Mouse (Mus musculus) limb, embryonic 13.5 days (tissue): ENCODE results near the gene Cyba. TPM values are rescaled to one million over a fixed set of nuclear protein-coding genes. Genes with fewer than 3 reads are reported as not detected.

ENCODE experiments used
- ATAC-seq: fragments of 200-750 bp; cut with Nextera tagmentation; 2 replicates; pipeline ENCODE4 v1.8.0; 2017; ENCODE audit warnings: low read depth, moderate number of reproducible peaks, moderate TSS enrichment; ENCODE audit not compliant: low FRiP score
- H3K27ac ChIP-seq: fragments of 300-500 bp; sonication (generic); 2 replicates; pipeline ENCODE4 v1.5.1; 2015; ENCODE audit warnings: inconsistent platforms, mild to moderate bottlenecking, moderate library complexity
- H3K27me3 ChIP-seq: fragments of 300-500 bp; sonication (generic); 2 replicates; pipeline ENCODE4 v1.6.1; 2015; ENCODE audit warnings: mild to moderate bottlenecking, inconsistent platforms
- H3K36me3 ChIP-seq: fragments of 300-500 bp; sonication (generic); 2 replicates; pipeline ENCODE4 v1.6.1; 2015; ENCODE audit warnings: inconsistent platforms, mild to moderate bottlenecking, moderate library complexity
- H3K4me1 ChIP-seq: fragments of 300-500 bp; sonication (generic); 2 replicates; pipeline ENCODE4 v1.6.1; 2015; ENCODE audit warnings: inconsistent platforms
- H3K4me2 ChIP-seq: fragments of 300-500 bp; sonication (generic); replicated peaks from 2 replicates; pipeline ENCODE4 v1.6.1; 2015; ENCODE audit warnings: inconsistent platforms, mild to moderate bottlenecking, moderate library complexity
- H3K4me3 ChIP-seq: fragments of 300-500 bp; sonication (generic); 2 replicates; pipeline ENCODE4 v1.5.1; 2015; ENCODE audit warnings: moderate library complexity, mild to moderate bottlenecking, inconsistent platforms
- H3K9ac ChIP-seq: fragments of 300-500 bp; sonication (generic); 2 replicates; pipeline ENCODE4 v1.6.1; 2015; ENCODE audit warnings: mild to moderate bottlenecking, inconsistent platforms
- H3K9me3 ChIP-seq: fragments of 300-500 bp; sonication (generic); 2 replicates; pipeline ENCODE4 v1.6.1; 2016; ENCODE audit warnings: inconsistent platforms
- WGBS: fragments of 180-500 bp; shearing (Covaris S2); methylation state at CpG from one replicate; pipeline ENCODE4 v1.1.7; 2015; 5-methylcytosine and 5-hydroxymethylcytosine counted together
- polyA plus RNA-seq: library from polyadenylated mRNA; unstranded; fragments of >200 nt; fragmentation: Nextera tagmentation; extraction: Ambion mirVana; gene quantifications from 2 replicates; pipeline ENCODE4 v1.2.1, GENCODE M21; 2015

Gene Cyba
- polyA plus RNA-seq, 1 experiment from 2014 or later = 144 TPM

DNA sequence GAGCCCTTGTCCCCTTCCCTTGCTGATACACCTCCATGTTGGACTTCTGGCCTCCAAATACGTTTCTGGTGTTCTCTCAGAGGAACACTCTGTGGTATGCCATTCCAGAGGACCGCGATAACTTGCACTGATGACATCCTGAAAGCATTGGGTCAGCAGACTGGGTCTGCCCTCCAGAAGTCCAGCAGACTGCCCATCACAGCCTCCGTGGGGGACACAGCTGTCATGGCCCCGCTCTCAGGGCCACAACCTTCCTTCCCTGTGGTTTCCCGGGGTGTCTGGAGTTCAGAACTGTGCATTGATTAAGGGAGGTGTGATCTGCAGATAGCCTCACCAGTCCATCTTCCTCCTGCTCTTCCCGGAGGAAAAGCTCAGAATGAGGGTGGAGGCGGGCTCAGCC lies 29.8 kb upstream of the Cyba start:
- Histone ChIP-seq H3K4me3 (no peak overlapping the region), H3K36me3 (peaks cover 28% of the 10 kb centered on the region), H3K9ac (no peak overlapping the region), H3K4me1 (peaks cover 35% of the 10 kb centered on the region), H3K9me3 (no peaks in the 10 kb centered on the region), H3K27me3 (peaks cover 63% of the 10 kb centered on the region), H3K4me2 (no peak overlapping the region), H3K27ac (no peak overlapping the region)
- 61% methylated on average over 8 of the region's 8 CpGs for WGBS
- no peak for ATAC-seq

GRCm38 (mm10) chr8:122461473-122462148 lies 28.9 kb upstream of the Cyba start:
- Histone ChIP-seq H3K4me2 (no peak overlapping the region), H3K4me1 (peaks cover 35% of the 10 kb centered on the region), H3K36me3 (peaks cover 19% of the 10 kb centered on the region), H3K27me3 (peaks cover 70% of the 10 kb centered on the region), H3K4me3 (no peak overlapping the region), H3K27ac (no peak overlapping the region), H3K9me3 (no peaks in the 10 kb centered on the region), H3K9ac (no peak overlapping the region)
- ATAC-seq = no peak
- WGBS = 55% methylated on average over 11 of the region's 11 CpGs

- peak within 1 kb of the TSS; percentile 64 for H3K4me2 ChIP-seq
- no peak within 1 kb of the TSS for H3K27ac ChIP-seq
- peak; percentile 65 for ATAC-seq
- peaks cover 78% of the 10 kb centered on the region for H3K27me3 ChIP-seq
- peaks cover 11% of the 10 kb centered on the region for H3K36me3 ChIP-seq
- peak within 1 kb of the TSS; percentile 10; the same call in 1 of the 2 replicates for H3K9ac ChIP-seq
- peaks cover 35% of the 10 kb centered on the region for H3K4me1 ChIP-seq
- no peaks in the 10 kb centered on the region for H3K9me3 ChIP-seq
- H3K4me3 ChIP-seq = peak within 1 kb of the TSS; percentile 36
- 2% methylated on average over 56 of the region's 56 CpGs for WGBS
Measured at GRCm38 (mm10) chr8:122460524-122461472, 28.1 kb upstream of the Cyba start, which contains the start of gene Snai3. TSS of gene Snai3 (minus strand) at chr8:122460733.

DNA sequence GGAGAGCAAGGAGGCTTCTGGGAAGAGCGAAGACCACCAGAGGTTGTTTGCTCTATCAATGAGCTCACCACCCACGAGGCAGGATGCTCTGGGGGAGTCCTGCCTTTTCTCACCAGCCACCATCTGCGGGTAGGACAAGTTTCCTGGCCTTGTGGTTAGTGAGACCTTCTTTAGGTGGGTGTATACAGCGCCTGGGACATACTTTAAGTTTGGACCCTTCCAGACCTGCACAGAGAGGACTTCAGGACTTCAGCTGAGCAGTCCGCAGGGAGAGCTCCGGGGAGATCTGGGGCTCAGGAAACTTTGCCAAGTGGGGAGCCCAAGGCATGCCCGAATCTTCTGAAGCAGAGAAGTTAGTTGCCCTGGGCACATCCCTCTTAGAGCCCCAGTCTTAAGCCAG lies 27.3 kb upstream of the Cyba start:
- ATAC-seq = no peak
- peaks cover 2% of the 10 kb centered on the region for H3K36me3 ChIP-seq
- no peak overlapping the region for H3K27ac ChIP-seq
- peaks cover 35% of the 10 kb centered on the region for H3K4me1 ChIP-seq
- peaks cover 78% of the 10 kb centered on the region for H3K27me3 ChIP-seq
- peak overlapping the region; percentile 64 for H3K4me2 ChIP-seq
- WGBS = 23% methylated on average over 7 of the region's 7 CpGs
- no peaks in the 10 kb centered on the region for H3K9me3 ChIP-seq
- H3K9ac ChIP-seq = 0 out of 2 replicates have a peak overlapping the region, but pooled peaks have one; percentile 10
- H3K4me3 ChIP-seq = peak overlapping the region; percentile 36

DNA sequence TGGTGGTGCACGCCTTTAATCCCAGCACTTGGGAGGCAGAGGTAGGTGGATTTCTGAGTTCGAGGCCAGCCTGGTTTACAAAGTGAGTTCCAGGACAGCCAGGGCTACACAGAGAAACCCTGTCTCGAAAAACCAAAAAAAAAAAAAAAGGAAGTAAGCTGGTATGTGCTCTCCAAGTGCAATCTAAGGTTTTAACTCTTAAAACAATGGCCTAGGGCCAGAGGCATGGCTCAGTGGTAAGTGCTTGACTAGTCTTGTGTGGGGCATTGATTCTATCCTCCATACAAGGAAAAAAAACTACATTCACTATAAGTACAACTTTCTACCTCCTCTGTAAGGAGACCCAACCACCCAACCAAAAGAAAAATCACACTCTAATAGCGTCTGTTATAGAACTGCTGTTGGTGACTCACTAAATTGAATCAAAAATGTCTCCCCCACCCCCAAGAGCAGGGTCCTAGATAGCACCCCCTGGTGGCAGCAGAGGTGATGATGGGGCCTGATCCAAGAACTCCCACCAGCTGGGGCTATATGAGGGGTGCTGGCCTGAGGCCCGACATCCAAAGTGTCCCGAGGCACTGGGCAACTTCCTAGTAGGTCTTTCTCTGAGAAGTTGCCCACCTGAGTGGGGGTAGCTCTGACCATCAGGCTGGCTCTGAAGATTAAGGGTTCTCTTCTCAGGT lies 26.6 kb upstream of the Cyba start:
- H3K27me3 ChIP-seq = peaks cover 78% of the 10 kb centered on the region
- H3K4me1 ChIP-seq = peaks cover 34% of the 10 kb centered on the region
- H3K9ac ChIP-seq = no peak overlapping the region
- ATAC-seq = no peak
- H3K4me3 ChIP-seq = no peak overlapping the region
- no peak overlapping the region for H3K27ac ChIP-seq
- WGBS = 51% methylated on average over 6 of the region's 6 CpGs
- no peak overlapping the region; the same call in 1 of the 2 replicates for H3K4me2 ChIP-seq
- H3K36me3 ChIP-seq = no peaks in the 10 kb centered on the region
- H3K9me3 ChIP-seq = no peaks in the 10 kb centered on the region

GRCm38 (mm10) chr8:122457171-122457570 lies 24.4 kb upstream of the Cyba start:
- Histone ChIP-seq H3K9ac (no peak overlapping the region), H3K4me2 (no peak overlapping the region), H3K4me3 (no peak overlapping the region), H3K9me3 (no peaks in the 10 kb centered on the region), H3K27me3 (peaks cover 61% of the 10 kb centered on the region), H3K36me3 (no peaks in the 10 kb centered on the region), H3K4me1 (peaks cover 24% of the 10 kb centered on the region), H3K27ac (no peak overlapping the region)
- ATAC-seq = no peak
- 74% methylated on average over 11 of the region's 11 CpGs for WGBS

DNA sequence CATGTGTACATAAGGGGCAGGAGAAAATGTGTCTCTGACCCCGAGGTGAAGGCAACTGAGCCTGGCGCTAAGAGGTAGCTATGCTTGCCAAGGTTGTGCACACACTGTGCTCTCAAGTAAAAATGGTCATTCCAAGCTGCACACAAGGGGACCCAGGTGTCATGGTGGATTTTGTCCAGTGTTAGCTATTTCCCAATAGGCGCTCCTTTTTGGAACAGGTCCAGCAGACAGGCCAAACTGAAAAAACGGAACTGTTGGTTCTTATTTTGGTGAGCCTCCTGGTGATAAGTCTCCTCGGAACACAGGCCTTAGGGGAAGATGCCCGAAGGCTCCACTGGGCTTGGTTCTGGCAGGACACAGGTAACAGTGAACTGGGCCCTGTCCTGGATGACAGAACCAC lies 21.7 kb upstream of the Cyba start:
- no peaks in the 10 kb centered on the region for H3K9me3 ChIP-seq
- ATAC-seq = no peak
- 92% methylated on average over 6 of the region's 6 CpGs for WGBS

DNA sequence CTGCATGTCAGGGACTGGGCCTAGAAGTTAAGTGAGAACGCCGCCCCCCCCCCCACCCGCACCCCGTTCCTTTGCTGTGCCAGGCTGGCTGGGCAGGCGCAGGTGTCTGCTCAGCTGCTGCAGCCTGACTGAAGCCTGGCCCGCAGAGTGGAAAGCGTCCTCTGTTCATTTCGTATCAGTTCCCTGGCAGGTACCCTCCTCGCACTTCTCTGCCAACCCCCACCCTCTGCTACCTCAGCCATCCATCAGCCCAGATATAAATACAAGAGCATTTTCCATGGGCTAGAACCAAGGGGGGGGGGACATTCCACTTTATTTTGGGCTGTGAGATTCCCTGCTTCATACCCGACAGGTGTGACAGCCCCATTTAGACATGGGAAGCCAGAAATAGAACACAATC lies 19.4 kb upstream of the Cyba start:
- 81% methylated on average over 10 of the region's 10 CpGs for WGBS
- no peak overlapping the region for H3K4me2 ChIP-seq
- H3K4me3 ChIP-seq = no peak overlapping the region
- peaks cover 11% of the 10 kb centered on the region for H3K27me3 ChIP-seq
- no peaks in the 10 kb centered on the region for H3K4me1 ChIP-seq
- no peak overlapping the region for H3K27ac ChIP-seq
- ATAC-seq = no peak
- H3K9me3 ChIP-seq = no peaks in the 10 kb centered on the region
- H3K36me3 ChIP-seq = no peaks in the 10 kb centered on the region
- no peak overlapping the region for H3K9ac ChIP-seq

More for the DNA sequence above, 21.7 kb upstream of the Cyba start:
- Histone ChIP-seq H3K9ac (no peak overlapping the region), H3K4me1 (no peaks in the 10 kb centered on the region), H3K36me3 (no peaks in the 10 kb centered on the region), H3K27ac (no peak overlapping the region), H3K4me3 (no peak overlapping the region), H3K27me3 (peaks cover 33% of the 10 kb centered on the region), H3K4me2 (no peak overlapping the region)

DNA sequence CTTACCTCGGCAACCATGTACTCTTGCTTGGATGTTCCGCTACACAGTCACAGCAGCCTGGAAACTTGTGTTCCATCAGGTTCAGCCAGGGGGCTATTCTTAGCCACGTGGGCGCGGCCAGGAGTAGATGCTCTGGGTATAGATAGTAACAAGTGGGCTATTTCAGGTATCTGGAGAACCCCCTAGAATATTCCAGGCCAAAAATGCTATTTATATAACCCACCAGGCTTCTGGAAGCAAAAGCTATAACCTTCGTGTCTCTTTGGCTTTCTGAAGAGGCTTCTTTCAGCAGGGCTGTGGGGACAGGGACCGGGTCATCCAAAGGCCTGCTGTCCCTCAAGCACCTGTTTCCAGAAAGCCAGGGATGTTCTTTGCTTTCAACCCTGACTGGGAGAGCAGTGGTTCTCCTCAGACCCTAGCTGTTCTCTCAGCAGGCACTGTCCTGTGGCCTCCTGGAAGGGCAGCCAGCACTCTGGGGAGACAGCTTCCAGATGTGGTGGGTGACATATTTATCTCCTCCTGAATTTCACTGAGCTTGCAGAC lies 18.5 kb upstream of the Cyba start:
- Histone ChIP-seq H3K36me3 (no peaks in the 10 kb centered on the region), H3K4me1 (no peaks in the 10 kb centered on the region), H3K9me3 (no peaks in the 10 kb centered on the region), H3K9ac (no peak overlapping the region), H3K4me2 (no peak overlapping the region), H3K27me3 (peaks cover 4% of the 10 kb centered on the region), H3K4me3 (no peak overlapping the region), H3K27ac (no peak overlapping the region)
- peak; percentile 34; the same call in 1 of the 2 replicates for ATAC-seq
- 65% methylated on average over 7 of the region's 7 CpGs for WGBS

GRCm38 (mm10) chr8:122445203-122445602 lies 12.5 kb upstream of the Cyba start:
- H3K4me3 ChIP-seq = no peak overlapping the region
- H3K27ac ChIP-seq = no peak overlapping the region
- WGBS = 53% methylated on average over 3 of the region's 3 CpGs

GRCm38 (mm10) chr8:122444058-122444748 lies 11.5 kb upstream of the Cyba start:
- Histone ChIP-seq H3K4me2 (peak overlapping the region; percentile 96), H3K9ac (peak overlapping the region; percentile 78), H3K4me1 (peaks cover 28% of the 10 kb centered on the region), H3K4me3 (peak overlapping the region; percentile 71), H3K9me3 (no peaks in the 10 kb centered on the region), H3K36me3 (peaks cover 8% of the 10 kb centered on the region), H3K27ac (peak overlapping the region; percentile 91), H3K27me3 (no peaks in the 10 kb centered on the region)
- ATAC-seq = 0 out of 2 replicates have a peak, but pooled peaks have one; percentile 10
- WGBS = 13% methylated on average over 19 of the region's 19 CpGs

More at GRCm38 (mm10) chr8:122445203-122445602, 12.5 kb upstream of the Cyba start:
- H3K9me3 ChIP-seq = no peaks in the 10 kb centered on the region
- H3K9ac ChIP-seq = no peak overlapping the region
- peaks cover 28% of the 10 kb centered on the region for H3K4me1 ChIP-seq
- no peaks in the 10 kb centered on the region for H3K36me3 ChIP-seq
- no peaks in the 10 kb centered on the region for H3K27me3 ChIP-seq
- ATAC-seq = no peak
- H3K4me2 ChIP-seq = peak overlapping the region; percentile 96
